Mouse (Mus musculus): ENCODE results near the gene Olfr148.

GRCm38 (mm10) chr9:39602536-39603332 is 7.7 kb upstream of the Olfr148 start:
- TF ChIP-seq ZC3H11A (IDR thresholded peaks at IDR 0.05; ENCODE audit: low read depth, low read length) (no peak), POLR2A (IDR thresholded peaks at IDR 0.05; ENCODE audit: low read depth, low read length) (no peak), POLR2AphosphoS2 (IDR thresholded peaks at IDR 0.05; ENCODE audit: low read depth, low read length) (no peak)

Measured in CH12.LX (cell line).